9 mouse cellular contexts compared by ENCODE assay signal in the genomic region with DNA sequence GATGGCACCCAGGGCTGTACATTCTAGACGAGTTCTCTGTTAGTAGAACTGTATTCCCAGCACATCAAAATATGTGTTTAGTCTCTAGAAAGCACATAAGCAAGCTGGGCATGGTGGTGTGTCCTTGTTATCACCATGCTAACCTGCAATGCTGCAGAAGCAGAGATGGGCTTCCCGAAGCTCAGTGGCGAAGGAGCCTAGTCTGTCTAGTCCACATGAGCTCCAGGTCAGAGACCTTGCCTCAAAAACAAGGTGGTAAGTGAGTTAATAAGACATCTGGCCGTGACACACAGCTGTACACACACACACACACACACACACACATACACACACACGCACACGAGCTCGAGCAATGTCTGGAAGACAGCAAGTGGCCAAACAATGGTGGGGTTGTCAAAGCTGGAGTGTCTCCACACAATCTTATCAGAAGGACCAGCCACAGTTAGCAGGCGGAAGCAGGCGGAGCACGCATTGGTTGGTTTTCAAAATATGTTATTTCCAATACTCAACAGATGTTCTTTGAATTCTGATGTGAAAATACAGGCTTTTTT.
A peak's percentile ranks its signal among the peaks of the same experiment; 100 is the strongest.
DNase-seq lines count a peak whose midpoint lies in the region; ATAC-seq and TF ChIP-seq lines count a peak whose summit lies in the region.
"Had no signal": no experiment of that assay in that cellular context is flagged by ENCODE, and none has a peak within 500 bp of the region (broad histone marks: within the 10 kb centered on the region; RNA-seq: fewer than 3 reads in every experiment).

No protein-coding gene starts in this region.

- intact Hi-C loops in gastrocnemius, adult 2 months (cut with DNase I): no loop called here
- intact Hi-C loops in gastrocnemius, postnatal 36 days (cut with DNase I): no loop called here

- no peak for TF ChIP-seq CTCF in gastrocnemius, adult 2 months (IDR thresholded peaks at IDR 0.05)
- TF ChIP-seq CTCF in bone marrow macrophage, adult 2 months (IDR thresholded peaks at IDR 0.05; ENCODE audit: low read depth, low read length): no peak

- peak; percentile 77 for ATAC-seq in heart, embryonic 16.5 days (replicated peaks; ENCODE audit: extremely low read depth, insufficient read depth, low FRiP score)
- ATAC-seq in liver, embryonic 16.5 days (ENCODE audit: low read depth): peak; percentile 77
- ATAC-seq in erythroid progenitor cell, adult 5-6 weeks (replicated peaks; ENCODE audit: low FRiP score, poor library complexity, severe bottlenecking): no peak

- no peak overlapping the region for H3K4me2 ChIP-seq in heart, embryonic 16.5 days (ENCODE audit: low read depth, low read length)
- no peak overlapping the region for H3K4me2 ChIP-seq in liver, embryonic 16.5 days (ENCODE audit: low read depth, low read length)
- H3K4me2 ChIP-seq: embryonic facial prominence, embryonic 12.5 days had no signal

- no peak for TF ChIP-seq POLR2A in bone marrow macrophage, adult 2 months (IDR thresholded peaks at IDR 0.05; ENCODE audit: borderline replicate concordance, low read depth, low read length)

- WGBS in heart, embryonic 16.5 days: 37% methylated on average over 10 of the region's 10 CpGs
- WGBS in liver, embryonic 16.5 days (ENCODE audit: insufficient replicate concordance): 20% methylated on average over 10 of the region's 10 CpGs

- no peak overlapping the region for H3K4me3 ChIP-seq in gastrocnemius, adult 2 months
- no peak overlapping the region for H3K4me3 ChIP-seq in bone marrow macrophage, adult 2 months (ENCODE audit: insufficient read depth, low read length)
- no peak overlapping the region for H3K4me3 ChIP-seq in heart, embryonic 16.5 days (ENCODE audit: low read length)
- no peak overlapping the region for H3K4me3 ChIP-seq in liver, embryonic 16.5 days (ENCODE audit: low read depth, low read length)
- H3K4me3 ChIP-seq: embryonic facial prominence, embryonic 12.5 days had no signal

- no peak for DNase-seq in gastrocnemius, adult 2 months
- DNase-seq in gastrocnemius, postnatal 36 days: no peak
- DNase-seq in kidney, postnatal 14 days: no peak
- DNase-seq in gastrocnemius, adult 8-10 months (ENCODE audit: low spot score in 2 of 2): no peak

- peaks cover 22% of the 10 kb centered on the region for H3K4me1 ChIP-seq in bone marrow macrophage, adult 2 months (ENCODE audit: control insufficient read depth, insufficient read depth, low read length)
- H3K4me1 ChIP-seq in heart, embryonic 16.5 days (ENCODE audit: control insufficient read depth, insufficient read depth, low read length): peaks cover 25% of the 10 kb centered on the region
- peaks cover 9% of the 10 kb centered on the region for H3K4me1 ChIP-seq in liver, embryonic 16.5 days (ENCODE audit: control insufficient read depth, low read depth, low read length)

- no peaks in the 10 kb centered on the region for H3K27me3 ChIP-seq in heart, embryonic 16.5 days (ENCODE audit: control insufficient read depth, insufficient read depth, low read length)
- H3K27me3 ChIP-seq in liver, embryonic 16.5 days (ENCODE audit: control insufficient read depth, insufficient read depth, low read depth, low read length): no peaks in the 10 kb centered on the region
- H3K27me3 ChIP-seq: embryonic facial prominence, embryonic 12.5 days had no signal

- H3K27ac ChIP-seq in gastrocnemius, adult 2 months: peak overlapping the region; percentile 79
- H3K27ac ChIP-seq in bone marrow macrophage, adult 2 months (ENCODE audit: insufficient read depth, low read depth, low read length): peak overlapping the region; percentile 62
- peak overlapping the region; percentile 60; the same call in 1 of the 2 replicates for H3K27ac ChIP-seq in heart, embryonic 16.5 days (ENCODE audit: low read length)
- 0 out of 2 replicates have a peak overlapping the region, but pooled peaks have one; percentile 7 for H3K27ac ChIP-seq in liver, embryonic 16.5 days (ENCODE audit: low read length)

- H3K9ac ChIP-seq in heart, embryonic 16.5 days (ENCODE audit: low read length): no peak overlapping the region
- no peak overlapping the region for H3K9ac ChIP-seq in liver, embryonic 16.5 days (ENCODE audit: low read depth, low read length)
- H3K9ac ChIP-seq: embryonic facial prominence, embryonic 12.5 days had no signal

- H3K9me3 ChIP-seq in heart, embryonic 16.5 days (replicated peaks; ENCODE audit: control insufficient read depth, low read length): no peaks in the 10 kb centered on the region
- H3K9me3 ChIP-seq in liver, embryonic 16.5 days (replicated peaks; ENCODE audit: control insufficient read depth, low read length): no peaks in the 10 kb centered on the region
- H3K9me3 ChIP-seq: embryonic facial prominence, embryonic 12.5 days had no signal

- no peaks in the 10 kb centered on the region for H3K36me3 ChIP-seq in heart, embryonic 16.5 days (ENCODE audit: control insufficient read depth, insufficient read depth)
- no peaks in the 10 kb centered on the region for H3K36me3 ChIP-seq in liver, embryonic 16.5 days (ENCODE audit: control insufficient read depth, insufficient read depth)
- H3K36me3 ChIP-seq: embryonic facial prominence, embryonic 12.5 days had no signal

Comparison
In these comparisons a context has a peak if more than half of its experiments do, and no peak if none do; other contexts are left out.
1. H3K27ac ChIP-seq: peak in every context shown above with its lines; median percentile 79 in gastrocnemius, adult 2 months; 62 in bone marrow macrophage, adult 2 months; 60 in heart, embryonic 16.5 days; 7 in liver, embryonic 16.5 days.